Mouse (Mus musculus) right cerebral cortex, postnatal 25 days (tissue): ENCODE results near the gene Per1.
A peak's percentile ranks its signal among the peaks of the same experiment; 100 is the strongest.

Experiments
- DNase-seq: peaks from one replicate; pipeline ENCODE4 v3.0.0; 2022

Gene Per1

DNA sequence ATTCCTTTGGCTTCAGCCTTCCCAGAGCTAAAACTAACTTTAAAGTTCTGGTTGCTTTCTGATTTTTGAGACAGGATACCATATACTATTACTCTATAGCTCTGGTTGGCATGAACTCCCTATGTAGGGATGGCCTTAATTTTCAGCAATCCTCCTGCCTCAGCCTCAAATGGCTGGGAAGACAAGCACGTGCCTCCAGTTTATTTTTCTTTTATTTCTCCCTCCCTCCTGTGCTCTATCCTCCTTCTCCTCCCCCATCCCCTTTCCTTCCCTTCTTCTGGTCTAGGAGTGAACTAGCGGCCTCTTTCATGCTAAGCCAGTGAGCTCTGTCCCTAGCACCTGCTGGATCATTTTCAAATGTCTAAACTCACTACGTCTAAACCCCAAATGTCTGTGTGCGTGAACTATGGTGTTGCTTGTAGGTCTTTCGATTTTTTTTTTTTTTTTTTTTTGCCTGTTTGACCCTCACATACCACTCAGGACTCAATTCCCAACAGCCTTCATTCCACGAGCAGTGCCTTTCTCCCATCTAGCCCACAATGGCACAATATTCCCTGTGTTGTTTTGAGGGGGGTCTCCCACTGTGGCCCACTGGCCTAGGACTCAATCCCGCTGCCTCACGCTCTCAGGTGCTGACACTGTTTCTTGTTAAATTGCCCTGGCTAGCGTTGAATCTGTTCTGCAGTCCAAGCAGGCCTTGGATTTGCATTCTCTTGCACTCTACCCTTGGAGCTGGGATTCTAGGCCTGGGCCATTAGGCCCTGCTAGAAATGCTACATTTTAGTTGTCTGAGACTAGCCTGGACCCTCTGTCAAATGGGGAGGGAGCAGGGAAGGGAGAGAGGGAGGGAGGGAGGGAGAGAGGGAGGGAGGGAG, 30.5 kb upstream of the Per1 start:
- no peak for DNase-seq

DNA sequence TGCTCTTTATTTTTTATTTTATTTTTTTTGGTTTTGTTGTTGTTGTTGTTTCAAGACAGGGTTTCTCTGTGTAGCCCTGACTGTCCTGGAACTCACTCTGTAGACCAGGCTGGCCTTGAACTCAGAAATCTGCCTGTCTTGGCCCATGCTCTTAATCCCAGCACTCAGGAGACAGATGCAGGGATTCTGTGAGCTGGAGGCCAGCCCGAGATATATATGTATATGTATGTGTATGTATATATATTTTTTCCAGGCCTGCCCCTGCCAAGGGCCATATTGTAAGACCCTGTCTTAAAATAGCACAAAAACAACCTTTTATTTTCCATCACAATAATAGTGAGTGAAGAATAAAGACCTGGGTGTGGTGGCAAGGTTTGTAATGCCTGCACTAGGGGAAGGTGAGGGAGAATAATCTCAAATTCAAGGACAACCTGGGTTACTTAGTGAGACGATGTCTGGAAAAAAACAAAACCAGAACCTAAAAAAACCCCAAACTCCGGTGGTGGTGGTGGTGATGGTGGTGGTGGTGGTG, 29.6 kb upstream of the Per1 start:
- DNase-seq = no peak

DNA sequence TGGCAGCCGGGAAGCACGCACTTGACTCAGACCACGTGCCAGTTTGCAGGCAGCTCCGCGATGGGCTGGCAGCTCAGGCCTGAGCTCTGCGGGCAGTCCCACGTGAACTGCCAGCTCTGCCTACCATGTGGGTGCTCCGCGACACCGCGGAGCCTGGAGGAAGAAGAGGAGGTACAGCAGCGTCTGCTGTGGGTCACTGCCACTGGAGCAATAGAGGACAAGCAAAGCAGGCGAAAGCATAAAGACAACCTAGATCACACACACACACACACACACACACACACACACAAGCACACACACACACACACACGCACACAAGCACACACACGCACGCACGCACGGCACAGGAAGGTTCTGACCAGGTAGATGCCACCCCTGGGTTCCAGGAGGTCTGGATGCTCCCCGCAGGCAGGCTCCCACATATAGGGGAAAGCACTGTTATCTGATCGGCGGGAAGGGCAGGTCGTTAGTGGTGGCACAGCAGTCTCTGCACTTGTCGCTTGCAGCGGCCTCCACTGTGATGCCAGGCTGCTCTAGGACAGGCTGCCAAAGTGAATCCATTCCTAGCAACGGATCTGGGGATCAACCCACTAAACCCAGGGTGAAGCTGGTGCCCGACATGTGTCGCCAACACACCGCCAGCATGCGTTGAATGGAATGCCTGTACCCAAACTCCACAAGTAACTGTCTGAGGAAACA, 28.7 kb upstream of the Per1 start:
- peak; percentile 57 for DNase-seq

DNA sequence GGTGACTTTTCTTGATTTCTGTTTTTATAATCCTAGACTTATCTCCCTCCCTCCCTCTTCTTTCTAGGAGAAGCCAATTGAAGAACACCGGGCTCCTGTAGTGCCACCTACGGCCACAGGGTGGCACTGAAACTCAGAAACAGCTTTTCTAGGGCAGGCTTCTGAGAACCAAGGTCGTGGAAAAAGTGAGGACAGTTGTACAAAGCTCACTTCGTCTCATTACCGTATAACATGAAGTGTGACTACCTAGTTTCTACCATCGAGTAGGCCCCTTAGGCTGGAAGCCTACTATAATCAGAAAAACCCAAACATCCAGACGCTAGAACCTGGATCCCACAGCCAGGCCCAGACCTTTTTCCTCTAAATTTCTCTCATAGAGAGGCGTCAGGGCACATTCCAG, 28.1 kb upstream of the Per1 start:
- DNase-seq = peak; percentile 85

DNA sequence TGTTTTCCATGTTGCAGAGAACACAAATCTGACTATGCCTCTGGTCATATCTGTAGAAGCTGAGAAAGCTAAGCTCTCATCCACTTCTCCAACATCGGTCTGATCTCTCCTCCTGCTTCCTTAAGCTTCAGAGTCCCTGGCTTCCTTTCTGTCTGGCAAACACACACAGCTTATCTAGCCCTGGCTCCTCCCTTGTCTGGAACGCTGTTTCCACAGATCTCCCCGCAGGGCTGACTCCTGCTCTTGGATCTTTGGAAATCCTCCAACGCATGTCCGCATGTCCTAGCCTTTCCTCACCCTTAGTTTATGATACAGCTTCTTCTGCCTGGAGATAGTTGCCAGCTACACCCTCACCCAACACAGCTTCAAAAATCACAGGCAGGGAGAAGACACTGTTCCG, 27.4 kb upstream of the Per1 start:
- DNase-seq = no peak

DNA sequence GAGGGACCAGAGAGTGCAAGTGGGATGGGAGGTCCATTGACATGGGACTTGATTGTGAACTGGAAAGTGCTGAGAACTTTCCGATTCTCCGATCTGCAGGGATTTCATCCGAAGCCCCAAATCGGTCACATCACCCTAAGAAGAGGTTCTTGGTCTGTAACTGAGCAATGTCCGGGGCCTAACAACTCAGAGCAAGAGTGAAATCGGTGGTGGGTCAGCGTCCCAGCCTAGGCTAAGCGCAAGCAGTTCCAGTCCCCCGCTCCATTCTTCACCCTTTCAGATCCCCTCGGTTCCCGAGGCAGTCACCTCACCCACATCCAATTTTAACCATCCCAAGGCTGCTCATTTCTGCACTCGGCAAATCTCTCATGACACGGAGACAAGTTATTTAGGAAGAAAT, 24.9 kb upstream of the Per1 start:
- DNase-seq = no peak

DNA sequence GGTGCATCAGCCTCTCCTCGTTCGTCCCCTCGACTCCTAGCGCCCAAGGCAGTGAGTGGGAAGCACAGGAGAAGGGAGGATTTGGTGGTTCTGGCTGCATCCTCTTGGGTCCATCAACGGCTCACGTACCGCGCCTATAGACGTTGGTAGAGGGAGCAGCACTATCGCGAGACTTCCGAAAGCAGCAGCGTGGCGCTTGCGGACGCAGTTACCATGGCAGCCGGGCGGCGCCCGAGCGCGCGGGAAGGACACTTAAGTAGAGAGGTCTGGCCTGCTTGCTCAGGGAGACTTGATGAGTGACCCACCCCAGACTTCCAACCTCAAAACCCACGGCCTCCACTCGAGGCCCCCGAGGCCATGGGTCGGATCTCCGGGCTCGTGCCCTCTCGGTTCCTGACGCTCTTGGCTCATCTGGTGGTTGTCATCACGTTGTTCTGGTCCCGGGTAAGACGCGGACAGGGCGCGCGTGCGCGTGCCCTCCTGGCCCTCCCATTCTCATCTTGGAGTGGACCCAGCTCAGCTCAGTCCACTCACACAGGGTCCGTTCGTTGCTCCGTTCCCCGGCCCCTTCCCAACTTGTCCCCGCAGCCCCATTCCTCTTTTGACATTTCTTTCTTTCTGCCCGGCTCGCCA, 24.3 kb upstream of the Per1 start, which contains the start of gene Tmem107:
Gene Tmem107, plus strand, starts transcription at position 217 of the 633 bp plus-strand sequence.
- DNase-seq = peak; percentile 94

DNA sequence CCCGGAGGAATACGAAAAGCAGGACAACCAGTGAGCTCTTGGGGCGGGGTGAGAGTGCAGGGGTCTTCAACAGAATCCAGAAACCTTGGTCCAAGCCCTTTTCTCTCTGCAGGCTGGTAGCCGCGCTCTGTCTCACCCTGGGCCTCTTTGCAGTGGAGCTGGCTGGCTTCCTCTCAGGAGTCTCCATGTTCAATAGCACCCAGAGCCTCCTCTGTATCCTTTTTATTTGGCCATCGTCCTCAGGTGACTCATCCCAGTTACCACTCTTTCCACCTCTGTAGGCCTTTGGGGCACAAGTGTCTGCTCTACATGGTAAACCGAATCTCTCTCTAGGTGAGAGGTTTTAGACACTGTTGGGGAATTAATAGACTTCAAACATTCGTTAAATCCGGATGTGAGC, 23.8 kb upstream of the Per1 start:
- DNase-seq = no peak

DNA sequence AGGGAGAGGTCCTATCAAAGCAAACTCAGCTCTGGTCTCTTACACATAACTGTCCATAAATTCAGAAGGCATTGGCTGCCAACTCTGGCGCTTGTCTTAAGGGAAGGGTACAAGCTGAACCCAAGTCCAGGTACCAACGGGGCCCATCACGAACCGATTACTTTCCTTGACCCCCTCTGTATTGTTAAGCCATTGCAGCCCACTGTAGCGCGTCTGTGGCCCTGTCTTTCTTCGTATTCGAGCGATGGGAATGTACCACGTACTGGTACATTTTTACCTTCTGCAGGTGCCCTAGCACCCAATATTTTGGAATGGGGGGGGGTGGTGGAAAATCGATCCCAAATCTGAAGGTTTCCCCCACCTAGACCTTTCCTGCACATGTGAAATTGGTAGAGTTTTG, 22.8 kb upstream of the Per1 start:
- DNase-seq = no peak

DNA sequence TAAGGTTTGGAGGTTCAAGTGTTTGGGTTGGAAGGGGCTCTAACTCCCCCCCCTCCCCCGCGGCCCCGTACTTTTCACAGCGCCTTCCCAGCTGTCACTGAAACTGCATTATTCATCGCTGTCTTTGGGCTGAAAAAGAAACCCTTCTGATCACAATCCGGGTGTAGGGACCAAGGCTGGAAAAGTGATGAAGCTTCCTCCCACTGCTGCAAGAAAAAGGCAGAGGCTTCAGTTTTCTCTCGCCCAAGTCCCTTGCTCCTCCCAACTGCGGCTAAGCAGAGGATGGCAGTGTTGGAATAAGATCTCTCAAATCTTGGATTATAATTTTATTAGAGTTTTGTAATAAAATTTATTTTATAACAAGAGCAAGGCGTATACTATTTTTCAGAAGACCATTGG, 22.4 kb upstream of the Per1 start:
- DNase-seq = no peak

DNA sequence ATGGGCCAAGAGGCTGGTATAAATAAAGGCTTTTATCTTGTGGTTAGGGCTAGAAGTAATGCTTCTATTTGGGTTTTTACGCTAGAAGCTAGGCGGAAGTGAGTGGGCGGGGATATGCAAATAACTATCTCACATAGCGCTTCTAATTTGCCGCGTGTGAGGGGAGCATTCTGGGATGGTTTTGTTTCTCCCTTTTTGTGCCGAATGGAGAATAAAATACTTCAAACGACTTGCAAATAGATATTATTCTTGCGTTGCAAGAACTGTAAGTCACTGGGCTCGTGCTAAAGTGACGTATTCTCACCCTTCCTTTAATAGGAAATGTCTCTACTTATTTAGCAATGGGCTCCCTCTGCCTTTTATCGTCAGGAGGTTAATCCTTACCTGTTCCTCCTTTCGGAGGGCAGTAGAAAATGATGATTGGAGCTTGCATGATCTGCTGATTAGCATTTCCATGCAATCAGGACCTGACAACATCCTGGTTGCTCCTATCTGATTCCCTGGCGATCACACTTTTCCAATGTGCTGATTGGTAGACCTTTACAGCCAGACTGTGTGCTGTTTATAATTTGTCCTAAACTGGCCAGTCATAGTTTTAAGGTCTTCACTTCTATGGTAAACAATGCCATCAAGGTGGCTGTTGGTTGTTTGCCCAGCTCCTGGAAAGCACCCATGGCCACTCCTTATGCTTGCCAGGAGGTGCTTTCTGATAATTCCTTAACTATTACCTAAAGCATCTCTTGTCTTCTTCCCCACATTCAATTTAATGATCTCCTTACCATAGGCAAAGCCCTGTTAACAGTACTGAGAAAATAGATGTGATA, 21.7 kb upstream of the Per1 start:
- DNase-seq = peak; percentile 75

DNA sequence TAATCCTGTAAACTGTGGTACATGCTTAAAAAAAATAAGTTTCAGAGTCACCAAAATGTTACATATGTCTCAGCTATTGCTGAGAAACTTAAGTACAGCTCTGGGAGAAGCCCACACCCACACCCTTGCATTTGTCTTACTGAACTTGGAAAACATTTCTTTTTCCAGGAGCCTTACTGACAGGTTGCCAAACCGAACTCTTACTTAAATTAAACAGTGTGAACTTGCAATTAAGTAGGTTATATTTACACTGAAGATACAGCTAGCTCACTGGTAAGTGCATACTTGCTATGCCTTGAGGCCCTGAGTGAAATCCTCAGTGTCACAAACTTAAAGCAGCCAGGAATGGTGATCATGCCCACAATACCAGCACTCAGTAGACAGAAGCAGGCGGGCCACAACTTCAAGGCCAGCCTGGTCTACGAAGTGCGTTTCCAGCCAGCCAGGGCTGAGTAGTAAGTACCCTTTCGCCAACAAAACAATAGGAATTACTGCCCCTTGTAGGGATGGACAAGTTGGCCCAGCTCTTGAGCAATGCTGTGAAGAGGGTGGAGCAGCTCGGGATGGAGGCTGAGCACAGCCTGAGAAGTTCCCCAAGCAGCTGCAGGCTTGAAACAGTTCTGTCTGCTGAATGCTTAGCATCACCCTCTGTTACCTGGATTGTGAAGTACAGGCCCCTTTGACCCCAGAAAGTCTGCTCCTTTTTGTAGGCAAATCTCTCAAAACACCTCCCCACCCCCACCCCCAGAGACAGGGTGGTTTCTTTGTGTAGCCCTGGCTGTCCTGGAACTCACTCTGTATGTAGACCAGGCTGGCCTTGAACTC, 20.9 kb upstream of the Per1 start:
- DNase-seq = no peak

DNA sequence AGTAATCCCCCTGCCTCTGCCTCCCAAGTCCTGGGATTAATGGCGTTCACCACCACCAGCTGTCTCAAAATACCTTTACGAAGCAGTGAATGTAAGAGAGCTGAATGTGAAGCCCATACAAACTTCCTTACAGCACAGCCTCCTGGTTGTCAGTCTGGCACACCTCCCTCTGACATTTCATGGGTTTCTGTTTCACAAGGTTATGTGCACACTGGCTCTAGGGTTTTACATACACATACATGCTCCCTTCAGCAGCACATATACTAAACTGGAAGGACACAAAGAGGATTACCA, 20.3 kb upstream of the Per1 start:
- DNase-seq = no peak

DNA sequence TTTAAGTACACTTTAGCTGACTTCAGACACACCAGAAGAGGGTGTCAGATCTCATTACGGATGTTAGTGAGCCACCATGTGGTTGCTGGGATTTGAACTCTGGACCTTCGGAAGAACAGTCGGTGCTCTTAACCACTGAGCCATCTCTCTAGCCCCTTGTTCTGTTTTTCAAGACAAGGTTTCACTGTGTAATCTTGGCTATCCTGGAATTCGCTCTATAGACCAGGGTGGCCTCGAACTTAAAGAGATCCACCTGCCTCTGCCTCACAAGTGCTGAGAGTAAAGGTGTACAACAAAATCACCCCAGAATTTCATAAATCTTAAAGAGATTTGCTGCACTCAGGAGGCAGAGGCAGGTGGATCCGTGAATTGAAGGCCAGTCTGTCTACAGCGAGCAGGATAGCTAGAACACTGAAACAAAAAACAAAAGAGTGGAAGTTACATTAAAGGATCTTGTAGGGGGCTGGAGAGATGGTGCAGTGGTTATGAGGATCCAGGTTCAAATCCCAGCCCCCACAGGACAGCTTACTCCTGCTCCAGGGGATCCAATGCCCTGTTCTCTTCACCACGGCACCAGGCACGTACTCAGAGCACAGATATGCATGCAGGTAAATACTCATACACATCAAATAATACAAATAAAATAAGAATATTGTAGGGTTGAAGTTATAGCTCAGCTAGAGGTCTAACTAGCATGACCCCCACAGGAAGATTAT, 19.1 kb upstream of the Per1 start:
- no peak for DNase-seq

DNA sequence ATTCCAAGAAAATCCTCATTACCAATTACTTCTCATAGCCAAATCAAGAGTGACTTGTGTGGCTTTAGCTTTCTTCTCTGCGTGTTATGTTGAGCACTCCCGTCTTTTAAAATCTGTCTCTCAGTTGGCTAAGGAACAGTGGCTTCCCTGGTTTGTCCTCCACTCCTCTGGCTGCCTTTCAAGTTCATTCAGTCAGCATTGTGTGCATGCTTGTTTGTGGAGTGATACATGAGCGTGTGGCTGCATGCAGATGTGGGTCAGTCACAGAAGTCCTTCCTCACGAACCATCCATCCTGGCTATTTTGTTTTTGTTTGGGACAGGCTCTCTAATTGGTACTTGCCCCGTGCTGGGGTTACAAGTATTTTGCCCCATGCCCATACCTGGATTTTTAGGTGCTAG, 18.4 kb upstream of the Per1 start:
- no peak for DNase-seq

DNA sequence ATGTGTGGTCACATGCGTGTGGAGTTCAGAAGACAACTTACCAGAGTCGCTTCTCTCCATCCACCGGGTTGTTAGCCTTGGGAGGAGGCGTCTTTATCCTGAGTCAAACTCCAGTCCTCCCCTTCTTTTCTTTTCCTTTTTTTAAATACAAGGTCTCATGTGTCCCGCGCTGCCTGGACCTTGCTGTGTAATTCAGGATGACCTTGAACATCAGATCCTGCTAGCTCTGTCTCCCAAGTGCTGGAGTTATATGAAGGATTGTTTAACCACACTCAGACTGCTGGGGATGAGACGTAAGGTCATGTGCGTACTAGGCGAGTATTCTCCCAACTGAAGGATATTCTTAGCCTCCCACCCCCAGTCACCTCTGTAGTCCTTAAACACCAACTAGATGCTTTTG, 17.7 kb upstream of the Per1 start:
- DNase-seq = no peak

DNA sequence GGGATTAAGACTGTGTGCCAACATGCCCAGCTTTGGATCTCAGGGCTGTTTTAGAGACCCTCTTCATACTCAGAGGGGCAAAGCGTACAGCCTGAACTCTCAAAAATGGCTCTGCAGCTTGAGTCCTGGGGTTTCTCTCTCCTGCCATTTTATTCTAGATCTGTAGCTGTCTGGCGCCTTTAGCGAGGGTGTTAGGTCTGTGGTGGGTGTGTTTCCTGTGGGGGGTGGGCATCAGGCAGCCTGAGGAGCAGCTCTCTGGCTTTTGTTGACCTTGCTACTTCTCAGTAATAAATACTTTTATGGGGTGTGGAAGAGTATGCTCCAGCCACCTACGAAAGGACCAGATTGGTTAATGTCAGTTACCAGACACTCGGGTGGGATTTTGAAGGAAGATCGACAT, 17.0 kb upstream of the Per1 start:
- DNase-seq = no peak

DNA sequence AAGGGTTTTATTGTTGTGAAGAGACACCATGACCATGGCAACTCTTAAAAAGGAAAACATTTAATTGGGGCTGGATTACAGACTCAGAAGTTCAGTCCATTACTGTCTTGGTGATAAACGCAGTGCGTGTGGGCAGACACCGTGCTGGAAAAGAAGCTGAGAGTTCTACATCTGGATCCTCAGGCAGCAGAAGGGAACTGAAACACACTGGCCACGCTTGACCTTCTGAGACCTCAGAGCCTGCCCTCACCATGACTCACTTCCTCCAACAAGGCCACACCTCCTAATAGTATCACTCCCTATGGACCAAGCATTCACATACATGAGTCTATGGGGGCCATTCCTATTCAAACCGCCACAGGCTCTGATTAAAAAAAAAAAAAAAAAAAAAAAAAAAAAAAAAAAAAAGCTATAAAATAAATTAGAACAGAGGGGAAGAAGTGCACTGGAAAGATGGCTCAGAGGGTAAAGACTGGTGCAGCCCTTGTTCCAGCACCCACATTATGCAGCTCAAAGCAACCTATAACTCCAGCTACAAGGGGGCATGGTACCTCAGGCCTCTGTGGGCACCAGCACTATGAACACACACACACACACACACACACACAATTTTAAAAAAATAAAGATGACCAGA, 16.1 kb upstream of the Per1 start:
- no peak for DNase-seq

DNA sequence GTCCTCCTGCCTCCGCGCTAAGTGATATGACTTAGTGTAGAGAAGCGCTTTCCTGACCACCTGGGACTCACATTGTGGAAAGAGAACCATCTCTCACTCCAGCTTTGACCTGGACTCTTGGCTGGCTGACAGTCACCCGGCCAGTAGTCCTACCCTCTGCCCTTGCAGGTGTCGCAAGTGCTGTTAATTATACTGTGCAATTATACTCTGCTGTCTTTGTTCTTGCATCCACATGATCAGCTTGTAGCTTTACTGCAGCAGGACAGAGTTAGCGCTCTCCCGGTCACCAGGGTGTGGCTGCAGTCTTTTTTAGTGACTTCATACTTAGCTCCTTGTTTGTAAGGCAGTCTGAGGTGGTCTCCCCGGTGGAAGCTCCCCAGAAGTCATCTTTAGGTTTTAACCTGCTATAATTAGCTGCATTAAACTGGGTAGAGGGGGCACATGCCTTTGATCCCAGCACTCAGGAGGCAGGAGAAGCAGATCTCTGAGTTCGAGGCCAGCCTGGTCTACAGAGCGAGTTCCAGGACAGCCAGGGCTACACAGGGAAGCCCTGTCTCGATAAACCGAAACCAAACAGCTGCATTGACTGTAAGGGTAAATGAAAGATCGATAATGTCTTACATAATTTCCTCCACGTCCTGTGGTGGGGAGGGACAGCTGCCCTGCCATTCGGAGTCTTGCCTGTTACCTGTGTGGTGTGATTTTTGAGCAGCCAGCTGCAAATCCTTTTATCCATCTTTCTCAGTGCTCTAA, 14.7 kb upstream of the Per1 start:
- no peak for DNase-seq

DNA sequence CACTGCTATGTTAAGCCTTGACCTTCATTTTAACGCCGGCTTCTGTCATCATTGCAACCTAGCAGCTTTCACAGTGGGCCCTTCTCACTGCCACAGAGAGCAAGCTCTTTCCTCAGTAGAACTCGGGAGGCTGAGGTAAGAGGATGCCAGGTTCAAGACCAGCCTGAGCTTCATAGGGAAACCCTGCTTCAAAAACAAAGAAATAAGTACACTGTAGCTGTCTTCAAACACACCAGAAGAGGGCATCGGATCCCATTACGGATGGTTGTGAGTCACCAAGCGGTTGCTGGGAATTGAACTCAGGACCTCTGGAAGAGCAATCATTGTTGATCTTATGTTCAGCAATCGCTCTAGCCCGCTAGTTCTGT, 14.2 kb upstream of the Per1 start:
- DNase-seq = no peak
